Mouse (Mus musculus): Measurements from ENCODE around the gene Mast1.
A peak's percentile ranks its signal among the peaks of the same experiment; 100 is the strongest.

Gene Mast1

DNA sequence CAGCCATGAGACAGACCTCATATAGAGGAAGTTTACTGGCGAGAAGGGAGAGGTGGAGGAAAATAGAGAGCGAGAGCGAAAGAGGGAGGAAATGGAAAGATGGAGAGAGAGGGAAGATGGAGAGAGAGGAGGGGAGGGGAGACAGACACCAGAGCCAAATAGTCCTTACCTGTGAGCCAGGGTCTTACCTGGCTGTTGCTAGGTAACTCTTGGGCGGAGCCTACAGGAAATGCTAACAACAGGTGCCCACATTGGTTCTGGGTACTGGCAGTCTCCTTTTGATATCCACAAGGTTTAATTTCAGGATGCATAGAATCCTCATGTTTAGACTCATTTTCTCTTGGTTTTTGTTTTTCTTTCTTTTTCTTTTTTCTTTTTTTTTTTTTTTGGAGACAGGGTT, 64.1 kb downstream of the Mast1 start:
- DNase-seq (ENCODE audit: low spot score): no peak

DNA sequence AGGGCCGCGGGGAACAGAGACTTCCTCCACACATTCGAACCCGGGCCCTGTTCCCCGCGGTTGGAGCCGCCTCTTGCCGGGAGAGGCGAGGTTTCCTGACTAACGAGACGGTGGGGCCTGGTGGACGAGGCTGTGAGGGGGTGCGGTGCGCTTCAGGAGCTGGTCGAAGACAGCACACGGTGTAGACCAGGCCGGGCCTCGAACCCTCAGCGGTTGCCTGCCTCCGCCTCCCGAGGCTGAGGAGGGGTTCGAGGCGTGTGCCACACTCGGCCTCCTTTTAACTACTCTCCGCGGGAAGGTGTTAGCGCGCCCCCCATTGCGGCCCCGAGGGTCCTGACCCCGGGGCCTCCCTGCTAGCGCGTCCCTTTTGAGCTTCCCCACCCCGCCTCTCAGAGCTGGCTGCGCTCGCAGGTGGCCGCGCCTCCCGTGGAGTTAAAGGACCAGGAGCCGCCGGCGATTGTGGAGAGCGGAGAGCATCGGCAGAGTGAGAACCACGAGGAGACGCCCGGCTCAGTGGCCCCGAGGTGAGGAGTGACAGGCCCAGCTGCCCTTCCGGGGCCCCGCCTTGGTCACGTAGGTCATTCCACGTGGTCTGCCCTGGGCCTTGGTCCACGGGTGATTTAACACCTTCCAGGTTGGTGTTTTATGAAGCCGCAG, 64.7 kb downstream of the Mast1 start:
- DNase-seq (ENCODE audit: low spot score): no peak

DNA sequence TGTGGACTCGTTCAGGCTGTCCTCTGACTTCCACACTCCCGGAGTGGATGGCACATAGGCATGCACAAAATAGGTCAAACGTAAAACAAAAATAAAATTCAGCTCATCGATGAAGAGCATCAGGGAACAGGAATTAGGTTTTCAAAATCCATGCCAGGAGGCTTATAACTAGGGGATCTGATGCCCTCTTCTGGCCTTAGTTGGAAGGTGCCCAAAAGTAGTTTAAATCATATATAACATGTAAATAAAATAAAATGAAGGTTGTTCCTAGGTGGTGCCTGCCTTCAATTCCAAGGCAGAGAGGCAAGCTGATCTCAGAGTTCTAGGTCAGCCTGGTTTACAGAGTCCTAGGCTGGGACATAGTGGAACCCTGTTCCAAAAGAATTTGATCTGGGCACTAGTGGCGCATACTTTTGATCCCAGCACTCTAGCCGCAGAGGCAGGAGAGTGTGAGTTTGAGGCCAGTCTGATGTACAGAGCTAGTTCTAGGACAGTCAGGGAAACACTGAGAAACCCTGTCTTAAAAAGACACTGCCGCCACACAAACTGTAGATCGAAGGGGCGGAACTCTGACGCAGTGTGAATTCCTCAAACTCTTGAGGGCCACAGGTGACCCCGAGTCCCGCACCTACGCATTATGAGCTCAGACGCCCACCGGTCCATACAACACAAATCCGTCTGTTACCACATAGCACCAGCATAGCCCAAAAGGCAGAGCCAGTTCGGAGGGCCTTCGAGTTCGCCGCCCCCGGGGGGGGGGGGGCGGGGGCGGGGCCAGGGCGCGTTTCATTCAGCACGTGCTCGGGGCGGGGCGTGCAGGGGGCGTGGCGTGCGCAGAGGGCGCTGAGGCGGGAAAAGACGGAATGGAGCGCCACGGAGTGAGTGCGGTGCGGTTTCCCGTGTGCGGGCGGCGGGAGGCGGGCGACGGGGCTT, 65.5 kb downstream of the Mast1 start, which contains the start of gene Syce2:
TSS of gene Syce2 (plus strand) at position 736 of the 933 bp plus-strand sequence.
- peak; percentile 59 for DNase-seq (ENCODE audit: low spot score)

Data from MN1 (cell line).